Mouse (Mus musculus) stomach, postnatal 0 days (tissue): ENCODE measurements around the gene Astn2.

Experiments used
- CTCF ChIP-seq: IDR thresholded peaks from 2 replicates; pipeline ENCODE4 v1.5.1; 2016; ENCODE audit warnings: antibody characterized with exemption, low read depth, mild to moderate bottlenecking, moderate library complexity
- EP300 ChIP-seq: optimal IDR thresholded peaks from 2 replicates; pipeline ENCODE3; 2016; ENCODE audit warnings: antibody characterized with exemption

DNA sequence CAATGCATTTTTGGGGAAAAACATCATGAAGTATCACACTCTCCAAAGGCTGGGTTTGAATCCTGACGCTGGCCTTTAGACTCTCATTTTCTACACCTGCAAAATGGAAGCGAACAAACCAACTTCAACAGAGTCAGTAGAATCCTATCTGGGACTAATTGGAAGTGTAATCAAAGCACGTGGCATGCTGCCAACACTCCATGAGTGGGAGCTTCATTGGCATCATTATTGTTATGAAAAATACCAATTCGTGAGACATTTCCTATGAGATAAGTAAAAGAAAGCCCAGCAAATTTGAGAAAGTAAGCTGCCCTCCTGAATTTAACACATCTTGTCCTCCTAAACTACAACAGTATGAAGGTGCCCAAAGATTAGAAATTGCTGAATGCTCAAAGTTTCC is 955.2 kb downstream of the Astn2 start:
- TF ChIP-seq CTCF (no peak), EP300 (no peak)
